Mouse (Mus musculus) CD8-positive naive resting alpha-beta T cell, adult 2 months (primary cell): ENCODE results near the gene Arid2.
"Not testable (repeated sequence)": the region's sequence is repeated elsewhere in the genome, so short reads cannot be mapped to it uniquely, and the experiment has no call there.

Experiments
- DNase-seq, 2 experiments: peaks; one replicate each; pipeline ENCODE4 v3.0.0; 2022; ENCODE audit warnings: low read depth in 2 of 2, low spot score in 2 of 2

Arid2 gene

DNA sequence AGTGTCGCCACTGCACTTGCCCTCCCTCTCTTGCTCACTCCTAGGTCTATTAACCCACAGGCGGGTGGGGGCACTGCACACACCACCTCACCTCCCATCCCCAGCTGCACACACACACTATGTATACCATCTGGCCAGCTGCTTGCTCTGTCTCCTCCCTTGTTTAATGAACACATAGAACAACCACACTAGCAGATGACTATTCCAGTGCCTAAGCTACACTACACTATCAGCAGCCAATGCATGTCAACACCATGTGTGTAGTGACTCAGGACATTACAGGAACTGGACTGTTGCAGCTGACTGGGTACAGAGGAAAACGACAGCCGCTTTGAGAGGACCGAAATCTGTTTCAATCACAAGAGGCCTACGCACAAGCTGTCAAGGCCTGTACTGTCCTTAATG lies 121.4 kb downstream of the Arid2 start:
- DNase-seq, result no peak

DNA sequence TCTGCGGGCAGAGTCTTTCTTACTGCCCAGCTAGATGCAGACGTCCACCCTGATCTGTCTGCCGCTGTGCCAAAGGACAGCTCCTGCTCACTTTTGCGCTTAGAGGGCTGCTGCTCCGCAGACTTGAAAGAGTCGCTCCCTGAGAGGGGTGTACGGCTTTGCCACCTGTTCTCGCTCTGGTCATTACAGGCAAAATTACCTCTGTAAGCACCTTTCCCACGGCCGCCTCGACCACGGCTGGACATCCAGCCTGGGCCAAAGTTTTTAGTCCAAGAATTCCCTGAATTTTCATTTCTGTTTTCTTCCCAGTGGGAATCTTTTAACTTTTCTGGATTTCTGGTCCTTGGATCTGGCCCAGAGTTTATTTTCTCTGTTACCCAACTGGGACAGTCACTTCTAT lies 130.8 kb downstream of the Arid2 start:
- no peak for DNase-seq

DNA sequence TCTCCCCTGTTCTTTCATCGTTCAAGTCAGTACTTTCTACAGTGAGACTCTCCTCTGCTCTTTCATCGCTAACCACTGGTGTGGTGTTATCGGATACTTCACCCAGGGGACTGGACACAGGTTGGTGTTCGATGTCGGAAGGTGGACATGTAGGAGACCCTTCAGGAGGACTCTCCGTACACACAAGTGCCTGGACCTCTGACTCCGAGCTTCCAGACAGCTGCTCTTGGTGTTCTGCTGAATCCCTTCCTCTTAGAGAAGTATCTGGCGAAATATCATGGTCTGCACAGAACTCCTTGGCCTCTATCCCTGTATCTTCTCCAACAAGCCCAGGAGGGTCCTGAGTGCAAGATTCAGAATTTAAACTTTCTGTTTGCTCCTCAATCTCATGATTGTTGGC lies 132.6 kb downstream of the Arid2 start:
- DNase-seq, result no peak

DNA sequence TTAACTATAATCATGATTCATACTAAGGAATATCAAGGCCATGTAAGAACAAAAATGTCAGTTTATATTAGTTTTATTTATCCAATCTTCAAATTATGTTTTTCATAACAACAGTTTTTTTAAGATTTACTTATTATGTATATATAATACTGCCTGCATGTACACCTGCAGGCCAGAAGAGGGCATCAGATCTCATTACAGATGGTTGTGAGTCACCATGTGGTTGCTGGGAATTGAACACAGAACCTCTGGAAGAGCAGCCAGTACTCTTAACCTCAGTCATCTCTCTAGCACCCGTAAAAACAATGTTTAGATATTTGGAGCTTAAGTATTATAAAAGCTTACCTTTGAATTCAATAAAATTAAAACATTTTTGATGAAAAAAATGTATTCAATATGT lies 146.9 kb downstream of the Arid2 start:
- DNase-seq, result no peak

DNA sequence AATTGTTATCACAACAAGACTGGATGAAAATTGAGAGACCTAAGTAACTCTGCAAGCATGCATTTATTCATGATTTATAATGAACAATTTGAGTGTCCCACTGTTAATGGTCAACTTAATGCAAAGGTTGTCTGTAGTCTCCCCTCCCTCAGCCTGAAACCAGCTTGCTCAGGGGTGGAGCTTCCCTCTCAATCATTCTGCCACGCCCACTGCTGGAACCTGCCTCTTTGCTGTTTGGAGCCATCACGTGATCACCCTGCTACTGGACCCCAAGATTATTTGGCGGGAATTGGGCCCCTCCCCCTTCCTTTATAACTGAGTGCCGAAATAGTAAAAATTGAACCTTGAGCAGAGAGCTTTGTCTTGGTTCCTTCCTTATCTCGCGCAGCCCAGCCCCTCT lies 154.2 kb downstream of the Arid2 start:
- DNase-seq, result not testable (repeated sequence)

DNA sequence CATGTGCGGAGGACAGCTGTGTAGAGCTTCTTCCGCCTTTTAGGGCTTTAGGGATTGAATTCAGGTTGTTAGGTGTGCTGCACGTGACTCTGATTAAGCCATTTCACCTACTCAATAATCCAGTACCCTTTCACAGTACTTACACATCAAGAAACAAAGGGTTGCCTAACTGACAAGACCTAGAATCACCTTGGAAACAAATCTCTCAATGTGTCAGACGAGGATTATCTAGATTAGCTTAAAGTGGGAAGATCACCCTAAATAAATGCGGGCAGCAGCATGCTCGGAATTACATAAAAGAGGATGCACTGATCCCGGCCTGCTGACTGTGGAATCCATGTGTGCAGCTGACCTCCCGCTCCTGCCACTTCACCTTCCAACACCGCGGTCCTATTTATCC lies 159.5 kb downstream of the Arid2 start:
- no peak for DNase-seq

DNA sequence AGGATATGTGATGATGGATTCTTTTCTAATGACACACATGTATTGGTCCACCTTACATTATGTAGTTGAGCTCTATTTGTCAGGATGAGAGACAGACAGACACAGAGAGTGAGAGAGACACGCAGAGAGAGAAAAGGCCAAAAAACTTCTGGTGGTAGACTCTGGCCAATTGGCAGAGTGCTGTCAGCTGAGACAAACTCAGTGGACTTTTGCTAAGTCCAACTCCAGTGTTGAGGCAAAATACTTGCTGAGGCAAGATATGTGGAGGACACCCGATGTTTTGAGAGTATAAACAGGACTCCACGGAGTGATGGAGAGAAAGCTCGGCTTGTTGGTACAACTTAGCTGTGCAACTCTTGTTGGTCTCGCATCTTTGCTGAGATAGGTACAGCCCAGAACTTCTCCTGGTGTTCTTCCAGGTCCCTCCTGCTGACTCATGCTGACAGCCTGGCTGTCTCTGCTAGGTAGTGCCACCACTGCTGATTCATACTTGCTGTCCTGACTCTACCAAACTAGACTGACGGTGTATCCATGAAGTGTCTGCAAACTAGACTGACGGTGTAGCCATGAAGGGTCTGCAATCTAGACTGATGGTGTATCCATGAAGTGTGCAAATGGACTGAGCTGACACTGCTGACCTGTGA lies 161.5 kb downstream of the Arid2 start:
- DNase-seq, result no peak

DNA sequence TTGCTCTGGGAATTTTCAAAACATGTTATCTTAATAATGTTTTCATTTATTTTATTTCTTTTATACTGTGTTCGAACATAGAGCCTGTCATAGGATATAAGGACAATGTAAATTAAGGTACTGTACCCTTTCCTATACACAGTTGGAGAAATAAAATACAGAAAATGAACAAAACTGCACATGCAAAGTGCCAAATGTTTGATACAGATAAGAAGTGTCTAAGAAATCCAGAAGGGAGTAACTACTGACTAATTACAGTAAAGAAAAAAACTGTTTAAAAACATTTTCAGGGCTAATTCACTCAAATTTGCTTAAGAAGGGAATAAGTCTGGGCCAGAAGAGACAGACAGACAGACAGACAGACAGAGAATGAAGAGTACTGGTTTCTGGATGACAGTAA lies 166.0 kb downstream of the Arid2 start:
- no peak for DNase-seq
